Mouse (Mus musculus): ENCODE measurements around the gene Il21r.

- TF ChIP-seq CTCF (IDR thresholded peaks at IDR 0.05; ENCODE audit: insufficient read depth, low read depth, low read length) (no peak), POLR2A (IDR thresholded peaks at IDR 0.05; ENCODE audit: insufficient read depth, low read depth, low read length) (no peak)
Measured at GRCm38 (mm10) chr7:125638376-125638775, 35.1 kb downstream of the Il21r start.
